Mouse (Mus musculus): ENCODE measurements around the gene Klrb1f.

The Klrb1f gene

GRCm38 (mm10) chr6:129045601-129046000, at the start of gene Klrb1f:
Gene Klrb1f, plus strand, starts transcription at chr6:129045901.
- DNase-seq = no peak

- DNase-seq = peak; percentile 74
Measured at GRCm38 (mm10) chr6:128996054-128996767, 49.5 kb upstream of the Klrb1f start.

- peak; percentile 91 for DNase-seq
Measured at GRCm38 (mm10) chr6:128996768-128997442, 48.8 kb upstream of the Klrb1f start.

- peak; percentile 50 for DNase-seq
Measured at GRCm38 (mm10) chr6:129001392-129001791, 44.3 kb upstream of the Klrb1f start.

- peak; percentile 61 for DNase-seq
Measured at GRCm38 (mm10) chr6:129008552-129008951, 37.1 kb upstream of the Klrb1f start.

GRCm38 (mm10) chr6:129009846-129010504, 35.7 kb upstream of the Klrb1f start:
- DNase-seq = peak; percentile 68

- peak; percentile 82 for DNase-seq
Measured at GRCm38 (mm10) chr6:129010505-129010873, 35.2 kb upstream of the Klrb1f start.

- DNase-seq = peak; percentile 31
Measured at GRCm38 (mm10) chr6:129012012-129012411, 33.7 kb upstream of the Klrb1f start.

- peak; percentile 58 for DNase-seq
Measured at GRCm38 (mm10) chr6:129012966-129013365, 32.7 kb upstream of the Klrb1f start.

GRCm38 (mm10) chr6:129013762-129014276, 31.9 kb upstream of the Klrb1f start:
- DNase-seq = no peak

GRCm38 (mm10) chr6:129014399-129014798, 31.3 kb upstream of the Klrb1f start:
- no peak for DNase-seq

GRCm38 (mm10) chr6:129027451-129028248, 18.1 kb upstream of the Klrb1f start:
- DNase-seq = peak; percentile 79

- no peak for DNase-seq
Measured at GRCm38 (mm10) chr6:129030175-129030824, 15.4 kb upstream of the Klrb1f start.

- no peak for DNase-seq
Measured at GRCm38 (mm10) chr6:129030964-129031363, 14.7 kb upstream of the Klrb1f start.

- DNase-seq = no peak
Measured at GRCm38 (mm10) chr6:129033397-129033796, 12.3 kb upstream of the Klrb1f start.

GRCm38 (mm10) chr6:129035017-129035416, 10.7 kb upstream of the Klrb1f start:
- no peak for DNase-seq

- no peak for DNase-seq
Measured at GRCm38 (mm10) chr6:129036326-129036725, 9.4 kb upstream of the Klrb1f start.

GRCm38 (mm10) chr6:129036890-129037463, 8.7 kb upstream of the Klrb1f start:
- no peak for DNase-seq

GRCm38 (mm10) chr6:129041470-129041869, 4.2 kb upstream of the Klrb1f start:
- DNase-seq = no peak

GRCm38 (mm10) chr6:129042470-129042869, 3.2 kb upstream of the Klrb1f start:
- no peak for DNase-seq

- DNase-seq = no peak
Measured at GRCm38 (mm10) chr6:129048381-129048780, 2.7 kb downstream of the Klrb1f start.
